Mouse (Mus musculus): ENCODE results near the gene Mis12. TPM values are rescaled to one million over a fixed set of nuclear protein-coding genes. Genes with fewer than 3 reads are reported as not detected.
A peak's percentile ranks its signal among the peaks of the same experiment; 100 is the strongest.

Mis12 gene
- polyA plus RNA-seq, 2 experiments = 13.3 to 14.7 TPM

DNA sequence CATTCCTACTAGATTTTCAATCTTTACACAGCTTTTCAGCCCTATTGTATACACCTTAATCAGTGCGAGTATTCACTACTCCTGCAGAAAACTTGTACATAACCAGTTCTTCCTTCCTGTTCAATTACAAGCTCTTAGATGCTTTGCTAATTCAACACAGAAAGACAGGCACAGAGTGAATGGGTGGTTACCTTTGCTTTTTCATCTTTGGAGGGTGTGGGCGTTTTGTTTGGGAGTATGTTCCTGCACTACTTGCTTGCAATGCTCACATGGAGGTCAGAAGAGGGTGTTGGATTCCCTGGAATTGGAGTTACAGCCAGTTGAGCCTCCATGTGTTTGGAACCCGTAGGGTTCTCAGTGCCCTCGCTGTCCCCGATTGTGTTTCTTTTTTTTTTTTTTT is 14.4 kb upstream of the Mis12 start:
- no peak for DNase-seq (ENCODE audit: low read depth in 3 of 3, low spot score in 3 of 3)
- H3K27ac ChIP-seq = 0 out of 2 replicates have a peak overlapping the region, but pooled peaks have one; percentile 7

DNA sequence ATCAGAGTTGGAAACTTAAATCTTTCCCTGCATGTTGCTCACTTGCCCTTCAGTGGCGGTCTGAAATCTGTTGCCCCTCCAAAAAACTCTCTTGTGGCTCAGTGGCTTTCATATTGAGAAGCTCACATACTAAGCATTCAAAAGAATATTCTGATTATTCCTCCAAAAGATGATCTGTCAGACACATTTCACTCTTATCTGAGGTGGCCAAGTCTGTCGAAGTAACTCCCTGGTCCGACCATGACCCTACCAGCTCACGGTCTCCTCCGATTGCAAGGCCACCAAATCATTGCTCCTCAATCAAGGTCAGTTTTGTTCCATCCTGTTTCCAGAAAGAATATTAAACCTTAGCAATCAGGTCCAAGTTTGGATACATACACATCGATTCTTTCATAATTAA is 12.4 kb upstream of the Mis12 start:
- H3K27ac ChIP-seq = no peak overlapping the region
- H3K9ac ChIP-seq (replicated peaks) = no peak overlapping the region
- DNase-seq (ENCODE audit: low read depth in 3 of 3, low spot score in 3 of 3) = no peak
- H3K27me3 ChIP-seq (ENCODE audit: control insufficient read depth, insufficient read depth, low read length) = no peaks in the 10 kb centered on the region
- ATAC-seq (ENCODE audit: insufficient read depth) = no peak
- WGBS (ENCODE audit: insufficient replicate concordance) = 80% methylated on average over 6 of the region's 6 CpGs
- peaks cover 8 to 9% of the 10 kb centered on the region in 2 experiments for H3K4me1 ChIP-seq (replicated peaks; ENCODE audit: control insufficient read depth in 2 of 2, insufficient read depth in 2 of 2, low read length in 1 of 2)
- no peak overlapping the region for H3K4me3 ChIP-seq (ENCODE audit: insufficient read depth in 1 of 2, low read depth in 2 of 2, low read length in 2 of 2)
- H3K4me2 ChIP-seq (ENCODE audit: low read depth) = no peak overlapping the region
- peaks cover 26% of the 10 kb centered on the region for H3K36me3 ChIP-seq (replicated peaks; ENCODE audit: control insufficient read depth, insufficient read depth, low read depth)
- TF ChIP-seq CTCF (IDR thresholded peaks at IDR 0.05; ENCODE audit: low read depth) (no peak), EP300 (IDR thresholded peaks at IDR 0.05; ENCODE audit: low read depth) (no peak)
- H3K9me3 ChIP-seq (ENCODE audit: control insufficient read depth, low read length) = no peaks in the 10 kb centered on the region

More for the DNA sequence above, 14.4 kb upstream of the Mis12 start:
- H3K4me3 ChIP-seq (ENCODE audit: insufficient read depth in 1 of 2, low read depth in 2 of 2, low read length in 2 of 2) = peak overlapping the region; percentile 74 to 92; a peak in 3 of 4 replicates
- no peaks in the 10 kb centered on the region for H3K9me3 ChIP-seq (ENCODE audit: control insufficient read depth, low read length)
- 0 out of 2 replicates have a peak overlapping the region, but pooled peaks have one; percentile 20 for H3K9ac ChIP-seq (replicated peaks)
- WGBS (ENCODE audit: insufficient replicate concordance) = 49% methylated on average over 5 of the region's 5 CpGs
- H3K27me3 ChIP-seq (ENCODE audit: control insufficient read depth, insufficient read depth, low read length) = no peaks in the 10 kb centered on the region
- peaks cover 12% of the 10 kb centered on the region for H3K36me3 ChIP-seq (replicated peaks; ENCODE audit: control insufficient read depth, insufficient read depth, low read depth)
- peaks cover 8 to 9% of the 10 kb centered on the region in 2 experiments for H3K4me1 ChIP-seq (replicated peaks; ENCODE audit: control insufficient read depth in 2 of 2, insufficient read depth in 2 of 2, low read length in 1 of 2)
- ATAC-seq (ENCODE audit: insufficient read depth) = no peak
- peak overlapping the region; percentile 93 for H3K4me2 ChIP-seq (ENCODE audit: low read depth)
- TF ChIP-seq EP300 (IDR thresholded peaks at IDR 0.05; ENCODE audit: low read depth) (no peak), CTCF (IDR thresholded peaks at IDR 0.05; ENCODE audit: low read depth) (no peak)

GRCm38 (mm10) chr11:71007831-71008230 is 11.6 kb upstream of the Mis12 start:
- H3K4me3 ChIP-seq (ENCODE audit: insufficient read depth in 1 of 2, low read depth in 2 of 2, low read length in 2 of 2) = no peak overlapping the region
- no peak overlapping the region for H3K27ac ChIP-seq
- WGBS (ENCODE audit: insufficient replicate concordance) = 79% methylated on average over 7 of the region's 7 CpGs
- no peak for ATAC-seq (ENCODE audit: insufficient read depth)
- peaks cover 33% of the 10 kb centered on the region for H3K36me3 ChIP-seq (replicated peaks; ENCODE audit: control insufficient read depth, insufficient read depth, low read depth)
- H3K9ac ChIP-seq (replicated peaks) = no peak overlapping the region
- no peaks in the 10 kb centered on the region for H3K27me3 ChIP-seq (ENCODE audit: control insufficient read depth, insufficient read depth, low read length)
- H3K4me2 ChIP-seq (ENCODE audit: low read depth) = no peak overlapping the region
- TF ChIP-seq CTCF (IDR thresholded peaks at IDR 0.05; ENCODE audit: low read depth) = no peak
- DNase-seq (ENCODE audit: low read depth in 3 of 3, low spot score in 3 of 3) = no peak
- peaks cover 3% of the 10 kb centered on the region in 2 experiments for H3K4me1 ChIP-seq (replicated peaks; ENCODE audit: control insufficient read depth in 2 of 2, insufficient read depth in 2 of 2, low read length in 1 of 2)
- no peaks in the 10 kb centered on the region for H3K9me3 ChIP-seq (ENCODE audit: control insufficient read depth, low read length)

GRCm38 (mm10) chr11:71008321-71008720 is 11.1 kb upstream of the Mis12 start:
- H3K4me2 ChIP-seq (ENCODE audit: low read depth) = no peak overlapping the region
- DNase-seq (ENCODE audit: low read depth in 3 of 3, low spot score in 3 of 3) = no peak

GRCm38 (mm10) chr11:71012743-71013142 is 6.7 kb upstream of the Mis12 start:
- no peak overlapping the region for H3K27ac ChIP-seq

More at GRCm38 (mm10) chr11:71008321-71008720, 11.1 kb upstream of the Mis12 start:
- TF ChIP-seq EP300 (IDR thresholded peaks at IDR 0.05; ENCODE audit: low read depth) (no peak), CTCF (IDR thresholded peaks at IDR 0.05; ENCODE audit: low read depth) (no peak)
- peaks cover 0 to 3% of the 10 kb centered on the region in 2 experiments; a peak in 3 of 4 replicates for H3K4me1 ChIP-seq (replicated peaks; ENCODE audit: control insufficient read depth in 2 of 2, insufficient read depth in 2 of 2, low read length in 1 of 2)
- ATAC-seq (ENCODE audit: insufficient read depth) = no peak
- H3K9me3 ChIP-seq (ENCODE audit: control insufficient read depth, low read length) = no peaks in the 10 kb centered on the region
- H3K36me3 ChIP-seq (replicated peaks; ENCODE audit: control insufficient read depth, insufficient read depth, low read depth) = peaks cover 35% of the 10 kb centered on the region
- H3K27me3 ChIP-seq (ENCODE audit: control insufficient read depth, insufficient read depth, low read length) = no peaks in the 10 kb centered on the region
- no peak overlapping the region for H3K9ac ChIP-seq (replicated peaks)
- H3K4me3 ChIP-seq (ENCODE audit: insufficient read depth in 1 of 2, low read depth in 2 of 2, low read length in 2 of 2) = no peak overlapping the region
- no peak overlapping the region for H3K27ac ChIP-seq
- WGBS (ENCODE audit: insufficient replicate concordance) = 76% methylated on average over 3 of the region's 3 CpGs

More at GRCm38 (mm10) chr11:71012743-71013142, 6.7 kb upstream of the Mis12 start:
- Histone ChIP-seq H3K9me3 (ENCODE audit: control insufficient read depth, low read length) (no peaks in the 10 kb centered on the region), H3K9ac (replicated peaks) (no peak overlapping the region), H3K36me3 (replicated peaks; ENCODE audit: control insufficient read depth, insufficient read depth, low read depth) (peaks cover 38% of the 10 kb centered on the region), H3K4me2 (ENCODE audit: low read depth) (no peak overlapping the region), H3K27me3 (ENCODE audit: control insufficient read depth, insufficient read depth, low read length) (no peaks in the 10 kb centered on the region), H3K4me1 (replicated peaks; ENCODE audit: control insufficient read depth in 2 of 2, insufficient read depth in 2 of 2, low read length in 1 of 2) (peaks cover 2 to 7% of the 10 kb centered on the region in 2 experiments; a peak in 3 of 4 replicates), H3K4me3 (ENCODE audit: insufficient read depth in 1 of 2, low read depth in 2 of 2, low read length in 2 of 2) (no peak overlapping the region)
- WGBS (ENCODE audit: insufficient replicate concordance) = 76% methylated on average over 7 of the region's 7 CpGs
- peak; percentile 29 to 38 (median 30) for DNase-seq (ENCODE audit: low read depth in 3 of 3, low spot score in 3 of 3)
- ATAC-seq (ENCODE audit: insufficient read depth) = peak; percentile 78
- 0 out of 2 replicates have a peak, but pooled peaks have one; percentile 22 for TF ChIP-seq CTCF (IDR thresholded peaks at IDR 0.05; ENCODE audit: low read depth)
- no peak for TF ChIP-seq EP300 (IDR thresholded peaks at IDR 0.05; ENCODE audit: low read depth)
